Mouse (Mus musculus) testis, postnatal 10 days (tissue): ENCODE measurements at regions not wholly inside any gene's neighbourhood (a gene's known extent, or its start where the extent isn't known, plus 50 kb on each side); places are given as distances from the start of the nearest gene placed in this dataset.

Experiments
- DNase-seq: peaks from one replicate; pipeline ENCODE4 v3.0.0; 2021; ENCODE audit warnings: low spot score

- DNase-seq = no peak
Observed at GRCm38 (mm10) chr9:122568691-122569441, 178.3 kb upstream of the Topaz1 start.

- no peak for DNase-seq
Observed at GRCm38 (mm10) chr9:122569511-122570455, 177.4 kb upstream of the Topaz1 start.

GRCm38 (mm10) chr9:122571001-122571400 is 176.1 kb upstream of the Topaz1 start:
- DNase-seq = no peak

GRCm38 (mm10) chr9:122571402-122572059 is 175.6 kb upstream of the Topaz1 start:
- no peak for DNase-seq

GRCm38 (mm10) chr9:122572060-122572835 is 174.9 kb upstream of the Topaz1 start:
- DNase-seq = peak; percentile 57

GRCm38 (mm10) chr9:122572836-122573267 is 174.3 kb upstream of the Topaz1 start:
- DNase-seq = no peak

- no peak for DNase-seq
Observed at GRCm38 (mm10) chr9:122585228-122585627, 161.9 kb upstream of the Topaz1 start.

GRCm38 (mm10) chr9:122586421-122586820 is 160.7 kb upstream of the Topaz1 start:
- DNase-seq = no peak

- DNase-seq = no peak
Observed at GRCm38 (mm10) chr9:122586986-122587385, 160.2 kb upstream of the Topaz1 start.

- no peak for DNase-seq
Observed at GRCm38 (mm10) chr9:122588246-122588645, 158.9 kb upstream of the Topaz1 start.

GRCm38 (mm10) chr9:122592820-122593615 is 154.1 kb upstream of the Topaz1 start:
- no peak for DNase-seq

GRCm38 (mm10) chr9:122595120-122595943 is 151.8 kb upstream of the Topaz1 start:
- DNase-seq = no peak

GRCm38 (mm10) chr9:122603106-122603505 is 144.0 kb upstream of the Topaz1 start:
- DNase-seq = no peak

- no peak for DNase-seq
Observed at GRCm38 (mm10) chr9:122609616-122610015, 137.5 kb upstream of the Topaz1 start.

GRCm38 (mm10) chr9:122610918-122611317 is 136.2 kb upstream of the Topaz1 start:
- DNase-seq = no peak

- DNase-seq = no peak
Observed at GRCm38 (mm10) chr9:122614579-122615252, 132.4 kb upstream of the Topaz1 start.

- DNase-seq = peak; percentile 60
Observed at GRCm38 (mm10) chr9:122615351-122615750, 131.8 kb upstream of the Topaz1 start.

- DNase-seq = no peak
Observed at GRCm38 (mm10) chr9:122617793-122618192, 129.4 kb upstream of the Topaz1 start.

- no peak for DNase-seq
Observed at GRCm38 (mm10) chr9:122625081-122625480, 122.1 kb upstream of the Topaz1 start.
